Mouse (Mus musculus) hindbrain, embryonic 10.5 days (tissue): Measurements from ENCODE around the gene Crebbp. TPM values are rescaled to one million over a fixed set of nuclear protein-coding genes. Genes with fewer than 3 reads are reported as not detected.
"Not testable (repeated sequence)": the region's sequence is repeated elsewhere in the genome, so short reads cannot be mapped to it uniquely, and the experiment has no call there.

Experiments used
- DNase-seq: peaks from one replicate; pipeline ENCODE4 v3.0.0-alpha.2; 2017; ENCODE audit warnings: low spot score
- H3K27ac ChIP-seq: fragments of 300-500 bp; sonication (generic); 2 replicates; pipeline ENCODE4 v1.5.1; 2016; ENCODE audit warnings: mild to moderate bottlenecking, moderate library complexity
- H3K27me3 ChIP-seq: fragments of 300-500 bp; sonication (generic); 2 replicates; pipeline ENCODE4 v1.6.1; 2016; ENCODE audit warnings: mild to moderate bottlenecking; ENCODE audit not compliant: poor library complexity, insufficient read depth, severe bottlenecking
- H3K36me3 ChIP-seq: fragments of 300-500 bp; sonication (generic); 2 replicates; pipeline ENCODE4 v1.6.1; 2016; ENCODE audit warnings: mild to moderate bottlenecking, moderate library complexity
- H3K4me1 ChIP-seq: fragments of 300-500 bp; sonication (generic); replicated peaks from 2 replicates; pipeline ENCODE4 v1.6.1; 2016; ENCODE audit warnings: mild to moderate bottlenecking
- H3K4me3 ChIP-seq: fragments of 300-500 bp; sonication (generic); 2 replicates; pipeline ENCODE4 v1.5.1; 2016; ENCODE audit warnings: mild to moderate bottlenecking, moderate library complexity
- H3K9me3 ChIP-seq: fragments of 300-500 bp; sonication (generic); 2 replicates; pipeline ENCODE4 v1.6.1; 2016; ENCODE audit warnings: mild to moderate bottlenecking, moderate library complexity
- WGBS: fragments of 180-500 bp; shearing (Covaris S2); methylation state at CpG from one replicate; pipeline ENCODE4 v1.1.7; 2016; 5-methylcytosine and 5-hydroxymethylcytosine counted together
- polyA plus RNA-seq: library from polyadenylated mRNA; unstranded; fragments of >200 nt; fragmentation: Nextera tagmentation; extraction: Ambion mirVana; gene quantifications from 2 replicates; pipeline ENCODE4 v1.2.1, GENCODE M21; 2016

Crebbp gene
- polyA plus RNA-seq = 28.3 and 29.6 TPM in 2 replicates

GRCm38 (mm10) chr16:4213799-4214551, at the start of gene Crebbp:
Crebbp (minus strand) TSS chr16:4213997.
- H3K4me3 ChIP-seq = peak within 1 kb of the TSS; percentile 82
- under 1% methylated on average over 92 of the region's 92 CpGs for WGBS

GRCm38 (mm10) chr16:4263486-4263885, 49.7 kb upstream of the Crebbp start:
- Histone ChIP-seq H3K4me3 (no peak overlapping the region), H3K36me3 (no peaks in the 10 kb centered on the region), H3K4me1 (peaks cover 8% of the 10 kb centered on the region; the same call in 1 of the 2 replicates), H3K27me3 (peaks cover 15% of the 10 kb centered on the region; the same call in 1 of the 2 replicates), H3K9me3 (no peaks in the 10 kb centered on the region), H3K27ac (no peak overlapping the region)
- WGBS = 88% methylated on average over 3 of the region's 3 CpGs
- no peak for DNase-seq

More at GRCm38 (mm10) chr16:4213799-4214551, at the start of gene Crebbp:
- Histone ChIP-seq H3K27ac (peak within 1 kb of the TSS; percentile 96), H3K9me3 (no peaks in the 10 kb centered on the region), H3K27me3 (peaks cover 21% of the 10 kb centered on the region), H3K36me3 (0 out of 2 replicates have a peak, but pooled peaks cover 7% of the 10 kb centered on the region), H3K4me1 (peaks cover 29% of the 10 kb centered on the region)
- DNase-seq = peak; percentile 92

GRCm38 (mm10) chr16:4257546-4257945, 43.7 kb upstream of the Crebbp start:
- H3K36me3 ChIP-seq = no peaks in the 10 kb centered on the region
- H3K27me3 ChIP-seq = no peaks in the 10 kb centered on the region
- H3K27ac ChIP-seq = no peak overlapping the region
- no peak for DNase-seq
- H3K4me3 ChIP-seq = no peak overlapping the region
- WGBS = 92% methylated on average over 2 of the region's 2 CpGs
- H3K4me1 ChIP-seq = no peaks in the 10 kb centered on the region
- no peaks in the 10 kb centered on the region for H3K9me3 ChIP-seq

- Histone ChIP-seq H3K4me1 (no peaks in the 10 kb centered on the region), H3K27ac (no peak overlapping the region), H3K27me3 (no peaks in the 10 kb centered on the region), H3K36me3 (no peaks in the 10 kb centered on the region), H3K4me3 (no peak overlapping the region), H3K9me3 (peaks cover 31% of the 10 kb centered on the region)
- no peak for DNase-seq
- WGBS = 95% methylated on average over 3 of the region's 3 CpGs
Measured at GRCm38 (mm10) chr16:4248791-4249190, 35.0 kb upstream of the Crebbp start.

GRCm38 (mm10) chr16:4245241-4245640, 31.4 kb upstream of the Crebbp start:
- not testable (repeated sequence) for H3K27me3 ChIP-seq, H3K27ac ChIP-seq, H3K4me3 ChIP-seq, H3K36me3 ChIP-seq, H3K4me1 ChIP-seq, DNase-seq
- WGBS = 83% methylated on average over 1 of the region's 1 CpGs
- peaks cover 21% of the 10 kb centered on the region for H3K9me3 ChIP-seq

- H3K27ac ChIP-seq = no peak overlapping the region
- no peaks in the 10 kb centered on the region for H3K4me1 ChIP-seq
- H3K27me3 ChIP-seq = no peaks in the 10 kb centered on the region
- 89% methylated on average over 4 of the region's 4 CpGs for WGBS
- no peaks in the 10 kb centered on the region for H3K36me3 ChIP-seq
- H3K4me3 ChIP-seq = no peak overlapping the region
- DNase-seq = no peak
- H3K9me3 ChIP-seq = no peaks in the 10 kb centered on the region
Measured at GRCm38 (mm10) chr16:4236131-4236530, 22.3 kb upstream of the Crebbp start.

GRCm38 (mm10) chr16:4235587-4235986, 21.8 kb upstream of the Crebbp start:
- H3K4me3 ChIP-seq = no peak overlapping the region
- H3K36me3 ChIP-seq = no peaks in the 10 kb centered on the region
- H3K4me1 ChIP-seq = no peaks in the 10 kb centered on the region
- DNase-seq = no peak
- no peaks in the 10 kb centered on the region for H3K27me3 ChIP-seq
- no peaks in the 10 kb centered on the region for H3K9me3 ChIP-seq
- H3K27ac ChIP-seq = no peak overlapping the region

GRCm38 (mm10) chr16:4225841-4226240, 12.0 kb upstream of the Crebbp start:
- Histone ChIP-seq H3K4me1 (no peaks in the 10 kb centered on the region), H3K27ac (no peak overlapping the region), H3K36me3 (no peaks in the 10 kb centered on the region), H3K27me3 (no peaks in the 10 kb centered on the region), H3K9me3 (no peaks in the 10 kb centered on the region), H3K4me3 (no peak overlapping the region)
- DNase-seq = no peak
- WGBS = 91% methylated on average over 2 of the region's 2 CpGs

- DNase-seq = no peak
- H3K27me3 ChIP-seq = peaks cover 21% of the 10 kb centered on the region
- H3K36me3 ChIP-seq = 0 out of 2 replicates have a peak, but pooled peaks cover 5% of the 10 kb centered on the region
- peaks cover 29% of the 10 kb centered on the region for H3K4me1 ChIP-seq
- WGBS = 42% methylated on average over 10 of the region's 10 CpGs
- H3K4me3 ChIP-seq = peak overlapping the region; percentile 82
- no peaks in the 10 kb centered on the region for H3K9me3 ChIP-seq
- peak overlapping the region; percentile 96 for H3K27ac ChIP-seq
Measured at GRCm38 (mm10) chr16:4214631-4215240, 939 bp upstream of the Crebbp start.

- Histone ChIP-seq H3K27ac (peak overlapping the region; percentile 96), H3K36me3 (peaks cover 11% of the 10 kb centered on the region; the same call in 1 of the 2 replicates), H3K27me3 (peaks cover 21% of the 10 kb centered on the region), H3K4me1 (peaks cover 29% of the 10 kb centered on the region), H3K4me3 (peak overlapping the region; percentile 82), H3K9me3 (no peaks in the 10 kb centered on the region)
- WGBS = under 1% methylated on average over 114 of the region's 128 CpGs
- DNase-seq = peak; percentile 69
Measured at GRCm38 (mm10) chr16:4212963-4213798, 616 bp downstream of the Crebbp start.

- peaks cover 29% of the 10 kb centered on the region for H3K4me1 ChIP-seq
- H3K9me3 ChIP-seq = no peaks in the 10 kb centered on the region
- 19% methylated on average over 23 of the region's 23 CpGs for WGBS
Measured at GRCm38 (mm10) chr16:4212167-4212962, 1.4 kb downstream of the Crebbp start.

GRCm38 (mm10) chr16:4210290-4210689, 3.5 kb downstream of the Crebbp start:
- Histone ChIP-seq H3K4me1 (peaks cover 29% of the 10 kb centered on the region), H3K27ac (no peak overlapping the region), H3K27me3 (peaks cover 8% of the 10 kb centered on the region), H3K9me3 (no peaks in the 10 kb centered on the region), H3K36me3 (peaks cover 22% of the 10 kb centered on the region), H3K4me3 (no peak overlapping the region)
- no peak for DNase-seq
- WGBS = 82% methylated on average over 1 of the region's 1 CpGs

More at GRCm38 (mm10) chr16:4212167-4212962, 1.4 kb downstream of the Crebbp start:
- no peak for DNase-seq
- H3K4me3 ChIP-seq = peak overlapping the region; percentile 82
- peak overlapping the region; percentile 96 for H3K27ac ChIP-seq
- peaks cover 15% of the 10 kb centered on the region; the same call in 1 of the 2 replicates for H3K36me3 ChIP-seq
- peaks cover 21% of the 10 kb centered on the region for H3K27me3 ChIP-seq
